Mouse (Mus musculus) gastrocnemius, adult 8-10 months (tissue): ENCODE data around the gene Nicn1. TPM values are rescaled to one million over a fixed set of nuclear protein-coding genes. Genes with fewer than 3 reads are reported as not detected.

Source experiments
- DNase-seq, 2 experiments: peaks; one replicate each; pipeline ENCODE4 v3.0.0; 2022; ENCODE audit warnings: low spot score in 2 of 2
- total RNA-seq, 4 experiments: library from RNA; stranded (reverse); gene quantifications; 2 replicates each; pipeline ENCODE4 v1.2.4; 2022

Nicn1 gene
- total RNA-seq, 4 experiments from 2014 or later = 8.0 to 13.5 (median 12.4) TPM

GRCm38 (mm10) chr9:108337848-108338550 is 47.8 kb downstream of the Nicn1 start:
- no peak for DNase-seq

DNA sequence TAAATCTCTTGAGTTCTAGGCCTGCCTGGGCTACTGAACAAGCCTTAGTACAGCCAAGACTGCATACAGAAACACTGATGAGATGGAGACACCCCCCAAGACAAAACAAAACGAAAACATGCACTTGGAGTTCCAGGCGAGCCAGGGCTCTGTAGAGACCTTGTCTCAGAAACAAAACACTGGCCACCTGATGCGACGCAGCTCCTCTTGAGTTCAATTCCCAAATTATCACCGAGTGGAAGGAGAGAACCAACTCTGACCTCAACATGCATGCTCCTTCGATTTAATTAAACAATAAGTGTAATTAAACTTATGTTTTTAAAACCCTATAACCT is 48.3 kb downstream of the Nicn1 start:
- DNase-seq = no peak

DNA sequence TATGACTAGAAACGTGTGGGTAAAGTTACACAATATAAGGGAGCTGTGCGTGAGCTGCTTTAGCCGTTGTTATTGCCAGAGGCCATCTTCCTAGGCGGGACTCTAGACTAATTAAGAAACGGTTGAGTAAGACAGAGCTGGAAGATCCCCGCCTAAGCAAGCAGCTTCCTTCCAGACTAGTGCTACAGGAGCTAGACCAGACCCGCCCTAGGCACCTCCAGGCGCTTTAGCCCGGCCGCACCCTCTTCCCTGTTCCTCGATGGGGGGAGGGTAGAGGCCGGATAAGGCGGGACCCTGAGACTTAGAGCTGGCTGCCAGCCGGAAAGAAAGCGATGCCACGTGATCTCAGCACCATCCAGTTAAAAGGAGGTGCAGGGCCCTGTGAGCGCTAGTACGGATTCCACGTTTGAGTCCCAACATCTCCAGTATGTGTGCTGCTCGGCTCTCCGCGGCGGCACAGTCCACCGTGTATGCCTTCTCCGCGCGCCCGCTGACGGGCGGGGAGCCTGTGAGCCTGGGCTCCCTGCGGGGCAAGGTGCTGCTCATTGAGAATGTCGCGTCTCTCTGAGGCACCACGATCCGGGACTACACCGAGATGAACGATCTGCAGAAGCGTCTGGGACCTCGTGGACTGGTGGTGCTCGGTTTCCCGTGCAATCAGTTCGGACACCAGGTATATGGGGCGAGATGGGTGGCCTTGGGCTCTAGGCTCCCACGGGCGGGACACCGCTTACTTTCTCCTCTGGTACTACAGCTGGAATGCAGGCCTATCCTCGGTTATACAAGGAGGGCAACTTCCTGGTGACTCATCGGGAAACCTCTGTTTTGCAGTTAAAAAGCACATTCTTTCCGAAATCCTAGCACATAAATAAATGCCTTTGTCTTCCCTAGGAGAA is 48.9 kb downstream of the Nicn1 start, which contains the start of gene Gpx1:
TSS of gene Gpx1 (plus strand) at position 18 of the 896 bp plus-strand sequence.
- DNase-seq = peak; percentile 80 to 88

- no peak for DNase-seq
These were observed 49.6 kb downstream of the Nicn1 start for GRCm38 (mm10) chr9:108339886-108340257.

- DNase-seq = no peak
These were observed 50.3 kb downstream of the Nicn1 start for GRCm38 (mm10) chr9:108340258-108341138.

DNA sequence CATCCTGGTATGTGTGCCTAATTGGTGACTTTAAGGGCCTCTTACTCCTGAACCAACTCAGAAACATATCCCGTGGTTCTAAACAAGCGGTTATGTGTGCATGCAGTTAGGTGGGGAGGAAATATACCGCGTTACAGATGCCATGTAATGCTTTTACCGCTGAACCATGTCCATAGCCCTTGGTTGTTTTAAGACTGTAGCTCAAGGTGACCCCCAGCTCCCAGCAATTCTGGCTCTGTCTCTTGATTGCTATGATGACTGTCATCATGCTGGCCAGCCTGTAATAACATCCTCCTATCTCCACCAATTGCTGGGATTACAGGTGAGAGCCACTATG is 50.9 kb downstream of the Nicn1 start:
- DNase-seq = no peak

DNA sequence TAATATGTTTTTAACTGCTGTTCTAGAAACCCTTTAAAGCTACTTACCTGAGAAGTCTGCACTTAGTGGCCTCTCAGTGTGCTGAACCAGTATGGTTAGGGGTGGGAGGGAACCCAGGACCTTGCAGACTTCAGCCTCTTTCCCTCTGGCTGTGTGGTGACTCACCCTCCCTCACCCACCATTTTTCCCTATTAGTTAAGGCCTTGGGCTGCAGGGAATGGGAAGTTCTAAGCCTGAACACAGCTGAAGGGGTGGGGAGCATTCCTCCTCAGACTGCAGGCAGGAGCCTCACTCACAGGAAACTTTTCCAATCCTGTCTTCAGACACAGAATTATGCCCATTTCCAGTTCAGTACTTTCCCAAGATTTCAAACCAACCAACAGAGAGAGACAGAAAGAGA is 51.6 kb downstream of the Nicn1 start:
- DNase-seq = no peak

GRCm38 (mm10) chr9:108342301-108342831 is 52.1 kb downstream of the Nicn1 start:
- no peak for DNase-seq

DNA sequence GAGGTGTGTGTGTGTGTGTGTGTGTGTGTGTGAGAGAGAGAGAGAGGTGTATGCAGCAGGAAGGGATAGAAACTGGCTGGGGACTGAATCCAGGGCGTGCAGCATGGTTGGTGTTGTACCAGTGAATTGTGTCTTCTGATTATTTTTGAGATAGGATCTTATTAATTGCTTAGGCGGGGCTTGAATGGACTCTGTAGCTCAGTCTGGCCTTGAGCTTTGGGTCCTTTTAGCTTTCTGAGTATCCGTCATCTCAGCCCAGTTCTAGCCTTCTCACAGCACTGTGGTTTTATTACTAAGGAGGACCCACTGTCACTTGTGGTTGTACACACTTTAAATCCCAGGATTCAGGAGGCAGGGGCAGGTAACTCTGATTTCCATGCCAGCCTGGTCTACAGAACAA is 53.1 kb downstream of the Nicn1 start:
- no peak for DNase-seq

GRCm38 (mm10) chr9:108343835-108344234 is 53.6 kb downstream of the Nicn1 start:
- DNase-seq = no peak

GRCm38 (mm10) chr9:108344471-108344870 is 54.2 kb downstream of the Nicn1 start:
- no peak for DNase-seq

Other genes starting within 250 kb of the Nicn1 start
- gene Gmppb, start 241.2 kb upstream of the Nicn1 start, total RNA-seq = 1 to 10 TPM; 4.3 to 6.2 (median 4.8) TPM
- gene Amigo3, start 237.3 kb upstream of the Nicn1 start, total RNA-seq = 1 to 10 TPM in 3 of 4 experiments, under 1 TPM in 1; 0.80 to 2.2 (median 1.5) TPM
- gene Mst1, start 210.0 kb upstream of the Nicn1 start, total RNA-seq = under 1 TPM in 1 of 4 experiments, not detected in 3; 0.40 TPM
- gene Rnf123, start 207.1 kb upstream of the Nicn1 start, total RNA-seq = 100 to 1,000 TPM; 137 to 185 (median 161) TPM
- gene Apeh, start 195.8 kb upstream of the Nicn1 start, total RNA-seq = 10 to 100 TPM; 29.4 to 43.5 (median 33.6) TPM
- gene Bsn, start 100.0 kb upstream of the Nicn1 start, total RNA-seq = under 1 TPM; 0.02 to 0.07 (median 0.04) TPM
- gene Dag1, start 26.5 kb upstream of the Nicn1 start, total RNA-seq = 100 to 1,000 TPM; 159 to 203 (median 172) TPM
- 1 to 10 TPM in 1 of 4 experiments, under 1 TPM in 3; 0.32 to 1.3 (median 0.54) TPM for gene Amt, start 6.4 kb downstream of the Nicn1 start, total RNA-seq
- 100 to 1,000 TPM in 2 of 4 experiments, 10 to 100 TPM in 2; 87.6 to 104 (median 99.6) TPM for gene Rhoa, start 15.7 kb downstream of the Nicn1 start, total RNA-seq
- 10 to 100 TPM; 30.8 to 37.3 (median 34.3) TPM for gene Tcta, start 15.7 kb downstream of the Nicn1 start, total RNA-seq
- 10 to 100 TPM; 66.3 to 72.7 (median 68.8) TPM for gene Gpx1, start 48.5 kb downstream of the Nicn1 start, total RNA-seq
- gene Usp4, start 57.4 kb downstream of the Nicn1 start, total RNA-seq = 10 to 100 TPM; 72.7 to 90.9 (median 87.3) TPM
- 1 to 10 TPM in 2 of 4 experiments, under 1 TPM in 2; 0.53 to 1.3 (median 0.97) TPM for gene 1700102P08Rik, start 102.4 kb downstream of the Nicn1 start, total RNA-seq
- not detected for gene Ccdc36, start 138.1 kb downstream of the Nicn1 start, total RNA-seq
- not detected for gene BC048562, start 146.1 kb downstream of the Nicn1 start, total RNA-seq
- gene Ccdc71, start 170.1 kb downstream of the Nicn1 start, total RNA-seq = 10 to 100 TPM; 13.8 to 21.0 (median 16.3) TPM
- 1 to 10 TPM; 1.3 to 2.7 (median 2.2) TPM for gene Klhdc8b, start 171.2 kb downstream of the Nicn1 start, total RNA-seq
- gene Lamb2, start 189.3 kb downstream of the Nicn1 start, total RNA-seq = 100 to 1,000 TPM; 112 to 139 (median 128) TPM
- gene Usp19, start 200.2 kb downstream of the Nicn1 start, total RNA-seq = 100 to 1,000 TPM; 118 to 134 (median 128) TPM
- 100 to 1,000 TPM in 1 of 4 experiments, 10 to 100 TPM in 3; 78.6 to 107 (median 95.6) TPM for gene Qars, start 217.3 kb downstream of the Nicn1 start, total RNA-seq
- gene Qrich1, start 226.4 kb downstream of the Nicn1 start, total RNA-seq = 10 to 100 TPM; 44.8 to 59.1 (median 55.7) TPM